Mouse (Mus musculus) testis, adult 2 months (tissue): ENCODE measurements at regions not wholly inside any gene's neighbourhood (a gene's known extent, or its start where the extent isn't known, plus 50 kb on each side); places are given as distances from the start of the nearest gene placed in this dataset.

Source experiments
- H3K27ac ChIP-seq: fragments of 200-500 bp; 2 replicates; pipeline ENCODE4 v1.5.1; 2012; ENCODE audit warnings: low read depth, low read length; ENCODE audit not compliant: control insufficient read depth, insufficient read depth
- H3K27me3 ChIP-seq: fragments of 200-500 bp; 2 replicates; pipeline ENCODE4 v1.6.1; 2012; ENCODE audit warnings: mild to moderate bottlenecking, low read length, moderate library complexity; ENCODE audit not compliant: control insufficient read depth, insufficient read depth
- H3K36me3 ChIP-seq: fragments of 200-500 bp; 2 replicates; pipeline ENCODE4 v1.6.1; 2012; ENCODE audit warnings: mild to moderate bottlenecking, low read length; ENCODE audit not compliant: control insufficient read depth, insufficient read depth
- H3K4me1 ChIP-seq: fragments of 200-500 bp; 2 replicates; pipeline ENCODE4 v1.6.1; 2012; ENCODE audit warnings: low read length; ENCODE audit not compliant: control insufficient read depth, insufficient read depth
- H3K4me3 ChIP-seq: fragments of 200-500 bp; 2 replicates; pipeline ENCODE4 v1.5.1; 2012; ENCODE audit warnings: low read depth, mild to moderate bottlenecking, low read length, moderate library complexity, mixed read lengths; ENCODE audit not compliant: control insufficient read depth
- CTCF ChIP-seq: fragments of 200-500 bp; IDR thresholded peaks from 2 replicates; pipeline ENCODE4 v1.5.1; 2012; ENCODE audit warnings: low read depth, mild to moderate bottlenecking, inconsistent platforms, low read length, moderate library complexity; ENCODE audit not compliant: control insufficient read depth, insufficient read depth, insufficient replicate concordance
- POLR2A ChIP-seq: fragments of 200-500 bp; IDR thresholded peaks from 2 replicates; pipeline ENCODE4 v1.6.1; 2012; ENCODE audit warnings: low read depth, mild to moderate bottlenecking, inconsistent platforms, low read length, moderate library complexity; ENCODE audit not compliant: control insufficient read depth

GRCm38 (mm10) chr16:24135841-24136240 lies 147.2 kb upstream of the Bcl6 start:
- H3K27ac ChIP-seq, result no peak overlapping the region
- TF ChIP-seq POLR2A (no peak), CTCF (no peak)
- no peaks in the 10 kb centered on the region for H3K27me3 ChIP-seq
- no peaks in the 10 kb centered on the region for H3K36me3 ChIP-seq
- no peak overlapping the region for H3K4me3 ChIP-seq
- H3K4me1 ChIP-seq, result no peaks in the 10 kb centered on the region

GRCm38 (mm10) chr16:24135351-24135750 lies 146.7 kb upstream of the Bcl6 start:
- Histone ChIP-seq H3K27ac (no peak overlapping the region), H3K4me1 (no peaks in the 10 kb centered on the region), H3K4me3 (no peak overlapping the region), H3K36me3 (no peaks in the 10 kb centered on the region), H3K27me3 (no peaks in the 10 kb centered on the region)
- no peak for TF ChIP-seq POLR2A
- no peak for TF ChIP-seq CTCF

GRCm38 (mm10) chr16:24134486-24135050 lies 145.9 kb upstream of the Bcl6 start:
- Histone ChIP-seq H3K36me3 (no peaks in the 10 kb centered on the region), H3K27me3 (no peaks in the 10 kb centered on the region), H3K27ac (no peak overlapping the region), H3K4me3 (no peak overlapping the region), H3K4me1 (no peaks in the 10 kb centered on the region)
- TF ChIP-seq POLR2A (no peak), CTCF (no peak)

DNA sequence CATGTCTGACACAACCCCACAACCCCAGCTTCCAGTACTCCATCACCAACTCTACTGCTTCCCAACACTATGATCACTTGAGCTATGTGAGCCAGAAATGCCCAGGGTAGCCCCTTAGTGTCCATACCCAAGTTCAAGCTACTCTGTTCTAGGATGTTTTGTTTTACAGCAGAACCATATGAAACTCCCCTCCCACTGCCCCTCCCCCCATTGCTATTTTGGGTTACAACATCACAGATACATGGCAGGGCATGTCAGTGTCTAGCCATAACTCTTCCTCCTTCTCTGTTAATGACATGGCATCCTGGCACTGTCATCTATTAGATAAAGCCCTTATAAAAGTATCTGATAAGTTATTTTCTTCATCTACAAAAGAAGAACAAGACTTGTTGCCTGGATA lies 142.0 kb upstream of the Bcl6 start:
- H3K27me3 ChIP-seq, result no peaks in the 10 kb centered on the region
- no peaks in the 10 kb centered on the region for H3K4me1 ChIP-seq
- H3K27ac ChIP-seq, result no peak overlapping the region
- no peak overlapping the region for H3K4me3 ChIP-seq
- no peaks in the 10 kb centered on the region for H3K36me3 ChIP-seq
- TF ChIP-seq CTCF, result no peak
- TF ChIP-seq POLR2A, result no peak

- no peaks in the 10 kb centered on the region for H3K36me3 ChIP-seq
- TF ChIP-seq CTCF (no peak), POLR2A (no peak)
- H3K4me3 ChIP-seq, result no peak overlapping the region
- no peak overlapping the region for H3K27ac ChIP-seq
- no peaks in the 10 kb centered on the region for H3K4me1 ChIP-seq
- no peaks in the 10 kb centered on the region for H3K27me3 ChIP-seq
Observed at GRCm38 (mm10) chr16:24129701-24130100, 141.0 kb upstream of the Bcl6 start.

DNA sequence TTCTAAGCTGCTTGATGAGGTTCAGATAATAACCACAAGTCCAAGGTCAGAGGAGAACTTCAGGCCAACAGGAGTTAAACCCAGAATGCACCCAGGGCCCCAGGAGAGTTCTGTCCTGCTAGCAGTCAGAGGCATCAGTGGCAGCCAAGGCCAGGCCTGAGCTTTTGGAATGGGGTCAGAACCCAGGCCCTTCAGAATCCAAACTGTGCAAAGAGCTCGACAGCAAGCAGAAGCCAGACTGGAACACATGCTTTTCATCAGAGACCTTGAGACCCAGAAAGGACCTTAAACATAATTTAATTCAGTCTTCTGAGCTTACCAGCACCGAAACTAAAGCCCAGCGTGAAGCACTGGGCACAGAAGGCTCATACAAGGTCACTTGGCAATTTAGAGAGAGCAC lies 139.9 kb upstream of the Bcl6 start:
- no peaks in the 10 kb centered on the region for H3K36me3 ChIP-seq
- no peaks in the 10 kb centered on the region for H3K27me3 ChIP-seq
- TF ChIP-seq CTCF (no peak), POLR2A (no peak)
- no peak overlapping the region for H3K27ac ChIP-seq
- no peak overlapping the region for H3K4me3 ChIP-seq
- H3K4me1 ChIP-seq, result no peaks in the 10 kb centered on the region

DNA sequence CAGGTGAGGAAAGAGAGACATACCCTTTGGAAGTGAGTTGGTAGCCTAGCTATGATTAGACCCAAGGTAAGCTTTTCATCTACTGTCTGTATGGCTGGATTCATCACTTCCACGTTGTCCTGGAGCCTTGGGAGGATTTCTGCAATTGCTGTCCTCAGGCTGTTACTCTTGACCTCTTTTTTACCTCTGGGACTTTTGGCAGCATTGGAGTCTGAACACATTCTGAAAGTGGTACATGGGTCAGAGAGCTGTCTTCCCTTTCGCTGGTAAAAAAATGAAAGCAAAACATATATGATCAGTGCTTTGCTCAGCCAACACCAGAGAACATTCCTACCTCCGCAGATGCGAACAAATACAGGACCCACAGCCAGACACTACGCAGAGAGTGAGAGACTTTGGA lies 136.1 kb upstream of the Bcl6 start:
- H3K27me3 ChIP-seq, result no peaks in the 10 kb centered on the region
- H3K27ac ChIP-seq, result no peak overlapping the region
- TF ChIP-seq POLR2A (no peak), CTCF (no peak)
- H3K4me1 ChIP-seq, result no peaks in the 10 kb centered on the region
- H3K4me3 ChIP-seq, result no peak overlapping the region
- no peaks in the 10 kb centered on the region for H3K36me3 ChIP-seq

DNA sequence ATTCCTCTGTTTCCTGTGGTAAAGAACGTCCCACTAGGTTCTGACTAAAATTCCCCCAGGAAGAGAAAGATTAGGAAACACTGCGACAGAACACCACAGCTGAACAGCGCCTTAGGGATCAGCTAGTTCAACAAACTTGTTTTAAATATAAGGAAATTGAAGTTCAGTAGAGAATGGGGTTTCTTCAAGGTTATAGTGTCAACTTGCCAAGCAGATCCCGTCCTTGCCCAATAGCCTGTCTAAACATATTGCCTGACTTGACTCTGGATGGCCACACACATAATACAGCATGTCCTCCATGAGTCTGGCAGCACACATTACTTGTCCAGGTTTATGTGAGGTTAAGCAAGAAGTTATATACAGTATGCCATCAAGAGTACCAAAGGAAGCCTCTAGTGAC lies 135.4 kb upstream of the Bcl6 start:
- no peaks in the 10 kb centered on the region for H3K36me3 ChIP-seq
- H3K27me3 ChIP-seq, result no peaks in the 10 kb centered on the region
- H3K4me1 ChIP-seq, result no peaks in the 10 kb centered on the region
- no peak for TF ChIP-seq CTCF
- no peak for TF ChIP-seq POLR2A
- H3K27ac ChIP-seq, result no peak overlapping the region
- no peak overlapping the region for H3K4me3 ChIP-seq
